Mouse (Mus musculus) liver, postnatal 0 days (tissue): ENCODE data around the gene Foxc1. TPM values are rescaled to one million over a fixed set of nuclear protein-coding genes. Genes with fewer than 3 reads are reported as not detected.

Experiments used
- ATAC-seq: fragments of 200-750 bp; cut with Nextera tagmentation; 2 replicates; pipeline ENCODE4 v1.8.0; 2017; ENCODE audit warnings: mild to moderate bottlenecking, moderate library complexity
- DNase-seq: peaks from one replicate; pipeline ENCODE4 v3.0.0-alpha.2; 2016
- H3K27ac ChIP-seq: fragments of 300-500 bp; sonication (generic); 2 replicates; pipeline ENCODE4 v1.5.1; 2014; ENCODE audit warnings: antibody characterized with exemption, moderate library complexity, mild to moderate bottlenecking, low read depth
- H3K27me3 ChIP-seq: fragments of 300-500 bp; sonication (generic); 2 replicates; pipeline ENCODE4 v1.6.1; 2014; ENCODE audit warnings: low read length, control low read depth, mixed read lengths; ENCODE audit not compliant: insufficient read depth
- H3K36me3 ChIP-seq: fragments of 300-500 bp; sonication (generic); replicated peaks from 2 replicates; pipeline ENCODE4 v1.6.1; 2014; ENCODE audit warnings: mild to moderate bottlenecking, control low read depth, low read length, moderate library complexity, mixed read lengths; ENCODE audit not compliant: insufficient read depth
- H3K4me1 ChIP-seq: fragments of 300-500 bp; sonication (generic); 2 replicates; pipeline ENCODE4 v1.6.1; 2014; ENCODE audit warnings: antibody characterized with exemption, mild to moderate bottlenecking, control low read depth; ENCODE audit not compliant: insufficient read depth
- H3K4me2 ChIP-seq: fragments of 300-500 bp; sonication (generic); 2 replicates; pipeline ENCODE4 v1.6.1; 2014; ENCODE audit warnings: low read depth, mild to moderate bottlenecking, low read length, moderate library complexity, mixed read lengths
- H3K4me3 ChIP-seq: fragments of 300-500 bp; sonication (generic); 2 replicates; pipeline ENCODE4 v1.5.1; 2014; ENCODE audit warnings: low read depth, low read length
- H3K9ac ChIP-seq: fragments of 300-500 bp; sonication (generic); replicated peaks from 2 replicates; pipeline ENCODE4 v1.6.1; 2014; ENCODE audit warnings: mild to moderate bottlenecking, moderate library complexity
- H3K9me3 ChIP-seq: fragments of 300-500 bp; sonication (generic); 2 replicates; pipeline ENCODE4 v1.6.1; 2016; ENCODE audit warnings: mild to moderate bottlenecking, control low read depth, low read length, mixed read lengths
- CTCF ChIP-seq: sonication (generic); IDR thresholded peaks from 2 replicates; pipeline ENCODE4 v1.5.1; 2016; ENCODE audit warnings: antibody characterized with exemption, low read depth
- EP300 ChIP-seq: IDR thresholded peaks from 2 replicates; pipeline ENCODE4 v1.6.1; 2016; ENCODE audit warnings: antibody characterized with exemption, low read depth, mild to moderate bottlenecking
- WGBS: fragments of 180-500 bp; shearing (Covaris S2); extraction: QIAGEN DNeasy Blood & Tissue Kit; methylation state at CpG from one replicate; pipeline ENCODE4 v1.1.7; 2014; ENCODE audit not compliant: insufficient replicate concordance; 5-methylcytosine and 5-hydroxymethylcytosine counted together
- polyA plus RNA-seq: library from polyadenylated mRNA; unstranded; fragments of >200 nt; fragmentation: Nextera tagmentation; extraction: Ambion mirVana; gene quantifications from 2 replicates; pipeline ENCODE4 v1.2.1, GENCODE M21; 2015

Gene Foxc1
- polyA plus RNA-seq, 1 experiment from 2014 or later: not detected

GRCm38 (mm10) chr13:31808116-31808803 lies 1.8 kb downstream of the Foxc1 start:
- H3K9me3 ChIP-seq: no peaks in the 10 kb centered on the region
- no peak overlapping the region for H3K27ac ChIP-seq
- TF ChIP-seq CTCF: peak; percentile 25; the same call in 1 of the 2 replicates
- TF ChIP-seq EP300: no peak
- H3K9ac ChIP-seq: no peak overlapping the region
- WGBS: 4% methylated on average over 54 of the region's 73 CpGs
- ATAC-seq (no peak), DNase-seq (peak; percentile 41)
- H3K4me1 ChIP-seq: peaks cover 19% of the 10 kb centered on the region
- H3K27me3 ChIP-seq: peaks cover 93% of the 10 kb centered on the region
- peak overlapping the region; percentile 51 for H3K4me3 ChIP-seq
- H3K4me2 ChIP-seq: peak overlapping the region; percentile 70
- H3K36me3 ChIP-seq: no peaks in the 10 kb centered on the region

GRCm38 (mm10) chr13:31808804-31809420 lies 2.5 kb downstream of the Foxc1 start:
- H3K9me3 ChIP-seq: no peaks in the 10 kb centered on the region
- WGBS: 11% methylated on average over 16 of the region's 16 CpGs
- H3K9ac ChIP-seq: no peak overlapping the region

GRCm38 (mm10) chr13:31809701-31810100 lies 3.3 kb downstream of the Foxc1 start:
- Histone ChIP-seq H3K27ac (no peak overlapping the region), H3K4me1 (peaks cover 19% of the 10 kb centered on the region), H3K9ac (no peak overlapping the region), H3K36me3 (no peaks in the 10 kb centered on the region), H3K4me2 (no peak overlapping the region), H3K4me3 (no peak overlapping the region), H3K9me3 (no peaks in the 10 kb centered on the region), H3K27me3 (peaks cover 92% of the 10 kb centered on the region)
- no peak for ATAC-seq
- 24% methylated on average over 6 of the region's 6 CpGs for WGBS
- TF ChIP-seq EP300 (no peak), CTCF (no peak)
- no peak for DNase-seq

More at GRCm38 (mm10) chr13:31808804-31809420, 2.5 kb downstream of the Foxc1 start:
- Histone ChIP-seq H3K4me1 (peaks cover 19% of the 10 kb centered on the region), H3K4me3 (peak overlapping the region; percentile 51), H3K27ac (no peak overlapping the region), H3K36me3 (no peaks in the 10 kb centered on the region), H3K27me3 (peaks cover 93% of the 10 kb centered on the region), H3K4me2 (peak overlapping the region; percentile 70)
- TF ChIP-seq CTCF: no peak
- TF ChIP-seq EP300: no peak
- DNase-seq (no peak), ATAC-seq (no peak)

- Histone ChIP-seq H3K4me2 (0 out of 2 replicates have a peak overlapping the region, but pooled peaks have one; percentile 61), H3K27me3 (peaks cover 90% of the 10 kb centered on the region), H3K9me3 (no peaks in the 10 kb centered on the region), H3K27ac (no peak overlapping the region), H3K4me1 (peaks cover 19% of the 10 kb centered on the region), H3K9ac (no peak overlapping the region), H3K4me3 (peak overlapping the region; percentile 35; the same call in 1 of the 2 replicates), H3K36me3 (no peaks in the 10 kb centered on the region)
- 7% methylated on average over 9 of the region's 9 CpGs for WGBS
- ATAC-seq (no peak), DNase-seq (no peak)
- TF ChIP-seq EP300 (no peak), CTCF (no peak)
Measured at GRCm38 (mm10) chr13:31810375-31810692, 3.9 kb downstream of the Foxc1 start.

- H3K9me3 ChIP-seq: no peaks in the 10 kb centered on the region
- H3K4me1 ChIP-seq: peaks cover 19% of the 10 kb centered on the region
- H3K4me2 ChIP-seq: peak overlapping the region; percentile 61
- no peak for ATAC-seq
- TF ChIP-seq CTCF (no peak), EP300 (no peak)
- no peaks in the 10 kb centered on the region for H3K36me3 ChIP-seq
- WGBS: 3% methylated on average over 43 of the region's 65 CpGs
- no peak overlapping the region for H3K27ac ChIP-seq
- peak overlapping the region; percentile 35 for H3K4me3 ChIP-seq
- H3K27me3 ChIP-seq: peaks cover 88% of the 10 kb centered on the region
- no peak overlapping the region for H3K9ac ChIP-seq
- no peak for DNase-seq
Measured at GRCm38 (mm10) chr13:31810693-31811541, 4.5 kb downstream of the Foxc1 start.

GRCm38 (mm10) chr13:31811542-31812021 lies 5.1 kb downstream of the Foxc1 start:
- DNase-seq (no peak), ATAC-seq (no peak)
- Histone ChIP-seq H3K36me3 (no peaks in the 10 kb centered on the region), H3K27ac (no peak overlapping the region), H3K4me1 (peaks cover 16% of the 10 kb centered on the region), H3K4me3 (peak overlapping the region; percentile 35), H3K9ac (no peak overlapping the region), H3K9me3 (no peaks in the 10 kb centered on the region), H3K4me2 (peak overlapping the region; percentile 61), H3K27me3 (peaks cover 81% of the 10 kb centered on the region)
- no peak for TF ChIP-seq EP300
- no peak for TF ChIP-seq CTCF
- WGBS: 33% methylated on average over 26 of the region's 44 CpGs
